Mouse (Mus musculus) kidney, postnatal 36 days (tissue): ENCODE results near the gene Chrna4.

Source experiments
- DNase-seq, 2 experiments: peaks; one replicate each; pipeline ENCODE4 v3.0.0; 2021 to 2022; ENCODE audit warnings: mixed read lengths in 2 of 2

Chrna4 gene

GRCm38 (mm10) chr2:181043437-181043836 is at the start of gene Chrna4:
Chrna4 (minus strand) TSS chr2:181043546.
- DNase-seq = peak; percentile 79 to 86

GRCm38 (mm10) chr2:181090123-181090522 is 46.8 kb upstream of the Chrna4 start:
- DNase-seq = no peak

GRCm38 (mm10) chr2:181084997-181085396 is 41.7 kb upstream of the Chrna4 start:
- DNase-seq = no peak

GRCm38 (mm10) chr2:181083945-181084344 is 40.6 kb upstream of the Chrna4 start:
- no peak for DNase-seq

GRCm38 (mm10) chr2:181080886-181081285 is 37.5 kb upstream of the Chrna4 start:
- DNase-seq = no peak

GRCm38 (mm10) chr2:181079518-181079917 is 36.2 kb upstream of the Chrna4 start:
- no peak for DNase-seq

- DNase-seq = no peak
Observed at GRCm38 (mm10) chr2:181078908-181079307, 35.6 kb upstream of the Chrna4 start.

GRCm38 (mm10) chr2:181075501-181075900 is 32.2 kb upstream of the Chrna4 start:
- DNase-seq = no peak

- DNase-seq = no peak
Observed at GRCm38 (mm10) chr2:181072403-181072714, 29.0 kb upstream of the Chrna4 start.

- DNase-seq = peak; percentile 81 to 89
Observed at GRCm38 (mm10) chr2:181071706-181072402, 28.5 kb upstream of the Chrna4 start.

GRCm38 (mm10) chr2:181070136-181070535 is 26.8 kb upstream of the Chrna4 start:
- DNase-seq = no peak

GRCm38 (mm10) chr2:181068499-181068898 is 25.2 kb upstream of the Chrna4 start:
- no peak for DNase-seq

- no peak for DNase-seq
Observed at GRCm38 (mm10) chr2:181065827-181066226, 22.5 kb upstream of the Chrna4 start.

- DNase-seq = peak; percentile 78 to 90
Observed at GRCm38 (mm10) chr2:181060127-181060526, 16.8 kb upstream of the Chrna4 start.

- no peak for DNase-seq
Observed at GRCm38 (mm10) chr2:181058193-181058592, 14.8 kb upstream of the Chrna4 start.

GRCm38 (mm10) chr2:181057341-181057740 is 14.0 kb upstream of the Chrna4 start:
- no peak for DNase-seq

GRCm38 (mm10) chr2:181052171-181052570 is 8.8 kb upstream of the Chrna4 start:
- DNase-seq = no peak

- DNase-seq = no peak
Observed at GRCm38 (mm10) chr2:181048986-181049385, 5.6 kb upstream of the Chrna4 start.

- peak; percentile 13 to 17 for DNase-seq
Observed at GRCm38 (mm10) chr2:181048252-181048945, 5.1 kb upstream of the Chrna4 start.

GRCm38 (mm10) chr2:181044001-181044400 is 655 bp upstream of the Chrna4 start:
- peak in 1 of 2 experiments; percentile 56 for DNase-seq

GRCm38 (mm10) chr2:181042376-181042775 is 970 bp downstream of the Chrna4 start:
- DNase-seq = peak in 1 of 2 experiments; percentile 38

- DNase-seq = peak; percentile 85 to 89
Observed at GRCm38 (mm10) chr2:181041941-181042340, 1.4 kb downstream of the Chrna4 start.

- no peak for DNase-seq
Observed at GRCm38 (mm10) chr2:181039356-181039680, 4.0 kb downstream of the Chrna4 start.

GRCm38 (mm10) chr2:181038644-181039355 is 4.5 kb downstream of the Chrna4 start:
- DNase-seq = peak; percentile 27 to 57
